Mouse (Mus musculus) frontal cortex, adult (tissue): ENCODE data around the gene Gm10428.
"Not testable (repeated sequence)": the region's sequence is repeated elsewhere in the genome, so short reads cannot be mapped to it uniquely, and the experiment has no call there.

Source experiments
- ATAC-seq: cut with Nextera tagmentation; 2 replicates; pipeline ENCODE4 v1.9.2; 2017; ENCODE audit warnings: mild to moderate bottlenecking, moderate library complexity, mixed read lengths; ENCODE audit not compliant: low TSS enrichment

Gm10428 gene

GRCm38 (mm10) chr11:62752780-62753179 is at the start of gene Gm10428:
Gm10428 (plus strand) TSS chr11:62753100.
- ATAC-seq = no peak

DNA sequence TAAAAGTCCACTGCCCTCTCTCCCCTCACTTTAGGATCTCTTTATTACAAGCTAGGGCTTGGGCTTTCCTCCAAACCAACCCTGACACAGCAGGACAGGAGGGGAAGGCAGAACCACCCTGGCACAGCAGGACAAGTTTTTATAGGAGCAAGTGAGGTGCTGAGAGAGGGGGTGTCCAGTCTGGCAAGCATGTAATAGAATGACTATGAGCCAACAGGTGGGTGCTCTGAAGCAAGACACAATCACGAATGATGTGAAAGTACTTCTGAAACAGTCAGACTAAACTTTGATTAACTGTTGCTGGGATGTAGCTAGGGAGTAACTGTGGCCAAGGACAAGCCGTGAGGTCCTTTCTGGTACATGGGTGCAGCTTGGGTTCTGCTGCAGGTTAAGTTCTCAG is 46.8 kb upstream of the Gm10428 start:
- ATAC-seq = no peak

GRCm38 (mm10) chr11:62708252-62708651 is 44.6 kb upstream of the Gm10428 start:
- no peak for ATAC-seq

DNA sequence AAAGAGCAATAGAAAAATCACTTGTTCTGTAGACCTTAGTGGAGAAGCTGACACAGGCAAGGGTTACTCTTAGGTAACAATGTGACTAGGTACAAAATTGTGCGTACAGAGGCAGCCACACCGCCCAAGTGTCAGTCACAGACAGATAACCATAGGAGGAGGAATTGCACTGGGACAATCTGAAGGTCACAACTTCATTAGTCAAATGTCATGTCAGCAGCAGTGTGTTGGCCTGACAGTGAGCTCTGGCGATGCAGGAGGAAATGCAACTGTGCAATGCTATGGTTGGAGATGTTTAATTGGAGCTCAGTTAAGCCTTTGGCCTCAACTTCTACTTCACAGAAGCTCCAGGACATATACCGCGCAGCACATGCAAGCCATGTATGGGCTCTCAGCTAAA is 42.2 kb upstream of the Gm10428 start:
- no peak for ATAC-seq

DNA sequence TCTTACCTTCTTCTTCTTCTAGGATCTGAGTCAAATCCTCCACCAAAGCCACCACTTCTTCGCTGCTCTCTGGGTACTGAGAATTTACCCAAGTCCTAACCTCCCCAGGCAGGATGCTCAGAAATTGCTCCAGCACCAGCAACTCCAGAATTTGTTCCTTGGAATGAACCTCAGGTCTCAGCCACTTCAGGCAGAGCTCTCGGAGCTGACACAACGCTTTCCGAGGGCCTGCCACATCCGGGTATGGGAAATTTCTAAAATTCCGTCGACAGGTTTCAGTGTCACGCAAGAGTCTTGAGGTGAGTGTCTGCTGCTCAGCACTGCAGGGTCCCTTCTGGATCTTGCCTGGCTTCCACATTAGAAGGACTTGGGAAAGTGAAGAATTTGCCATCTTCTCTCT is 24.6 kb upstream of the Gm10428 start:
- no peak for ATAC-seq

- ATAC-seq = peak; percentile 99
Observed at GRCm38 (mm10) chr11:62731311-62732021, 21.4 kb upstream of the Gm10428 start, which contains the start of gene Zfp287. Zfp287 (minus strand) TSS chr11:62731905.

GRCm38 (mm10) chr11:62732022-62732387 is 20.9 kb upstream of the Gm10428 start:
- ATAC-seq = peak; percentile 54

GRCm38 (mm10) chr11:62732665-62733064 is 20.2 kb upstream of the Gm10428 start:
- ATAC-seq = no peak

DNA sequence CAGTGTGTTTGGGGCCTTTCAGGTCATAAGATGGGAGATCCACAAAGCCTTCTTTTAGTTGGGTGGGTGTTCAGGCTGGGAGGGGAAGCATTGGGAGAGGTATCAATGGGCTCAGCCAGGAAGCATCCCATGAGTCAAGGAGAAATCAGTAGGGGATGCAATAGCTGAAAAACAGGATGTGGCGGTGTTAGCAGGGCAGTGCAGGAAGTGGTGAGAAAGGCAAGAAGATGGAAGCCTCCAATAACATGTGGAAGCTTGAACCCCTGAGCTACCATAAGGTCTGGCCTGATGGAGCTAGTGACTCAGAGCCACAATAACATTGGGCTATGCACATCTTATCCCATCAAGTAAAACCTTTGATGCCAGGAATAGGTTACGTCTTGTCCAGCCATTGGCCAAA is 11.7 kb upstream of the Gm10428 start:
- ATAC-seq = no peak

DNA sequence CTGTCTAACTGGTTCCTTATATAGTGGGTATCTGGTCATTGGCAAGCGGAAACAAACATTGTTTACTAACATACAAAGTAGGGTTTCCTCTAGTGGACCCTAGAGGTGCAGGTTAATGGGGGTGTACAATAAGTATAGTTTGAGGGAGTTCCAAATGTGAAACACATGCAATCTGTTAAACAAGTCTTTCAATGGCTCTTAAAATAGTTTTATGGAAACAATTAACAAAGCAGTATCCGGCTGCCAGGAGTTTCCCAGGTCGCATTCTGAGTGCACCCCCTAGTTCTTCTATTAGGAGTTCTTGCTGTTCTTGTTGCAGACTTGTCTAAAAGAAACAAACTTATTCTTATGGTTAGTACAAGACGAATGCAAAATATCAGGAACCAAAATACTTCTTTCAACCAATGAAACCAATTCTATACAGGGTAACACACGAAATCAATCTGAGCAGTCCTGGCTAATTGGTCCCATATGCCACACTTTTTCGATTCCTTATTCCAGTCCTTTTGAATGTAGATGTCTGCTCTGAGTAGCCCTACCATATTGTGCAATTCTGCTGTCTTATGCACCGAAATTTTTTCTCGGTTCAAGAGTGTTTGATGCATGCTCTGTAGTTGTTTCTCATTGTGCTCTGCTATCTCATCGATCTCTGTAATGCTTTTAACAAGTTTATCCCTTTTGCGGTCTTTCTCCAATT is 10.5 kb upstream of the Gm10428 start:
- no peak for ATAC-seq

DNA sequence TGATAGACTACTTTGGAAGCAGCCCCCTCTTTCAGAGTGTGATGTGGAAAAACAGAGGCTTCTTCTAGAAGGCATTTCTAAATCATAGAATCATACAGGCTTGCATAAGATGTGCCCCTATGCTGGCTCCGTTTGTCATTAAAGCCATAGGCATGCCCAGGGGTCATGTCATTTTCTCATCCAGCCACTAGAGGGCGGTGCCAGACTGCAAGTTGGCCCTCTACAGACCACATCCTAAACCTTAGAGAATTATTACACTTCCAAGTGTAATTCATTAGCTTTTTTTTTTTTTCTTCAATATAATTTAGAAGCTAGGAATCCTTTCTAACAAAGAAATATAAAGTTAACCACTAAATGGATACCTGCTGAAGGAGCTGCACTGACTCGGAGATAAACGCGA is 8.8 kb upstream of the Gm10428 start:
- peak; percentile 60; the same call in 1 of the 2 replicates for ATAC-seq

- peak; percentile 95 for ATAC-seq
Observed at GRCm38 (mm10) chr11:62746001-62746533, 6.8 kb upstream of the Gm10428 start.

GRCm38 (mm10) chr11:62747227-62747626 is 5.7 kb upstream of the Gm10428 start:
- ATAC-seq = no peak

DNA sequence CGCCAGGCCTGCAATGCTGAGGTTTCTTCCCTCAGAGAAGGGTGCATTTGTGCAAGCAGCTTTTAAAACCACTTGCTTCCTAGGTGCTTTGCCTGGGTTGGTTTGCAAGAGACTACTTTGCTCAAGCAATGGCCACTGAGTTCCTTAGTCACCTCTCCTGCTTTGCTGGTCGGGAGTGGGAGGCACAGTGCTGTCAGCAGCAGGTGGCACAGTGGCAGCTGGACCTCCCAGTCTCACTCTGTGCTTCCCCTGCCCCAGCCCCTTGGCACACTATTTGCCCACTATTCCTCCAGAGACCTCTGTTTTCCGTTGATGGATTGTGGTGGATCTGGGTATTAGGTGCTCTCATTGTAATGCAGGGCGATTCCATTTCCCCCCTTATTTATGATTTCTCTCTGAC is 4.8 kb upstream of the Gm10428 start:
- ATAC-seq = no peak

DNA sequence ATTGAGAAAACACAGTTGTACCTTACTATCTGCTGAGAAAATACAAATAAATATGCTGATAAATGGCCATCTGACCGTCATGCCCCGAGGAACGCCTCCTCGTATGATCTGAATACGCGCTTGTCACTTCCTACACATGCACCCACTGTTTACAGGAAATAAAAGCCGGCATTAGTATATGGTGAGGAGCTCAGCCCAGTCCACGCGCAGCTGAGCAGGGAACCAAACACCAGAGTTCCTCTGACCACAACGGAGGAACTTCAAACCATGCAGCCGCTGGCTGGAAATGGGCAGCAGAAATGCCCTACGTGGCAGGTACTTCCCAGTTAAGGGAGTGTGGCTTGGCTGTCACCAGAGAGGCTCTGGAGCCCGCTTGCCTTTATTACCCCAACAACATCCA is 3.5 kb upstream of the Gm10428 start:
- ATAC-seq = not testable (repeated sequence)

- ATAC-seq = no peak
Observed at GRCm38 (mm10) chr11:62752191-62752590, 709 bp upstream of the Gm10428 start.

DNA sequence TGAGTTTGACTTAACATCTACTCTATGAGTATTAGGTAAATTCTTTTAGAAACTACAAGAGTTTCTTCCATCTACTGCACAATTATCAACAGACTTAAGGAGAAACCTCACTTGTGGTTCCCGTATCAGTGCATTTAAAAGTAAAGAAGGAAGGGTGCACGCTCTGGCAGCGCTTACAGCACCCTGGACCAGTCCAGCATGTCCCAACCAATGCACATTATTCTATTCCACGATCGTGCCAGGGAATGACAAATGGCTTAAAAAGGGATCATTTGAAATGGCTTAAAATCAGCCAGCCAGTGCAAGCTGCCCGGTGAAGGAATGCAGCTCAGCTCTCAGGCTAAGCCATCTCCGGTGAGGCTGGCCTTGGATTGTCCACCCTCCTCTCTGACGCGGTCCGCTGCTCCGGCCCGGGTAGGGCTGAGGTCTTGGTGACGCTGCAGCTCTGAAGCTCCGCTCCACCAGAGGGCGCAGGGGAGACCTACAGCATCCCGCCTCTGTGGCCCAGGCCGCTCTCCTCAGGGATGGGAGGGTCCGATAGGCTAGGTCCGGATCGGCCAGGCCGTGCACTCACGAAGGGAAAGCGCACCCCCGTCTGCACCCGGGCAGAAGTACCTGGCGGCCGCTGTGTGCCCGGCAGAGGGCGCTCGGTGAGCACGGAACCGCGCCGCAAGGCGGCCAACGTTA is 3.7 kb downstream of the Gm10428 start:
- ATAC-seq = peak; percentile 96

- ATAC-seq = peak; percentile 14; the same call in 1 of the 2 replicates
Observed at GRCm38 (mm10) chr11:62757143-62757507, 4.2 kb downstream of the Gm10428 start.

- no peak for ATAC-seq
Observed at GRCm38 (mm10) chr11:62757906-62758305, 5.0 kb downstream of the Gm10428 start.

GRCm38 (mm10) chr11:62758491-62758890 is 5.6 kb downstream of the Gm10428 start:
- no peak for ATAC-seq

DNA sequence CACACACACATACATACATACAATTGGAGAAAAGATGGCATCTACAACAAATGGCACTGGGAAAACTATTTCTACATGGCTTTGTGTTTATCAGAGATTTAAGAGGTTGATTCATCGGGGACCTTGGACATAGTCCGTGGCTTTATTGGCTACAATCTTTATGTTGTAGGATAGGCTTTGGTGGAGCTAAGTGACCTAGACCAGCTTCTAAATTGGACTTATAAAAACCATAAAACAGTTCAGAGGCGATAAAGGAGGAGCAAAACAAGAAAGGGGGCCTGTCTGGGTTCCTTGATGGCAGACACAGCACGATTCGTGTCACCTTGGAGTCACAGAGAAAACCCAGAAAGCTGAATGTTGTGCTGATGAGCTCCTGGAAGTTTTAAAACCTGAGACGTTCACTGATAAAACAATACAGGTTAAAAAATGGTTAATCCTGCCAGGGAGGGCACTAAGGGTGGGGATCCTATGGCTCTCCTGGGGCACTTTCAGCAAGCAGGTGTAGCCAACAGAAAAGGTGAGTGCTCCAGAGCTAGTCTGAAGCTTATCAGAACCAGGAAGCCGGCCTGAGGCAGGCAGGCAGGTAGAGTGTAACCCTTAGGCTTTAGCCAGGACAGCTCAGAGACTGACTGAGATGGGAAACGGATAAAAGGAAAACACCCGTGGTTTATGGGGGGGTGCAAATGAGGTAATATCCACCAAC is 8.0 kb downstream of the Gm10428 start:
- no peak for ATAC-seq

DNA sequence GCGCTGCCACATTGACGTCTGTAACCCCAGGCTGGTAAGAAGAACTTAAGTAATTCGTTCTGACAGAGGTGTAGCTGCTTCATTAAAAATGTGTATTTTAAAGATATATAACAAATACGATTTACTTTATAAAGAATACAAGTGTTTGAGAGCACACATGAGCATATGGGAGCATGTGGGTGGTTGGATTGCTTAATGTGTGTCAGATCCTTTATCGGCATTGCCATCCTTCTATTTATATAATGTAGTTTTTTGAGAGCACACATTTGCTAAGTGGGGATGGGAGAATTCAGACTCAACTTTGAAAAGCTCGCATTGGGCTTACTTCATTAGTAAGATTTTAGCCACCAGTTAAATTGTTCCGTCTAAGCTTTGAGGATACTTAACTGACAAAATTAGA is 23.6 kb downstream of the Gm10428 start:
- ATAC-seq = peak; percentile 91
